Mouse (Mus musculus): ENCODE measurements around the gene Nt5c1a.

GRCm38 (mm10) chr4:123192336-123192735 lies 9.0 kb upstream of the Nt5c1a start:
- TF ChIP-seq EP300 (IDR thresholded peaks at IDR 0.05) (no peak), CTCF (IDR thresholded peaks at IDR 0.05) (no peak)

All from lung, postnatal 0 days (tissue).